In genomic region chr4:155838187-155839153, GRCm38 (mm10) we compare ENCODE assay signal across 9 mouse cellular contexts. TPM values are rescaled to one million over a fixed set of nuclear protein-coding genes. Genes with fewer than 3 reads are reported as not detected.
A peak's percentile ranks its signal among the peaks of the same experiment; 100 is the strongest.
DNase-seq lines count a peak whose midpoint lies in the region; ATAC-seq and TF ChIP-seq lines count a peak whose summit lies in the region.
"Had no signal": no experiment of that assay in that cellular context is flagged by ENCODE, and none has a peak within 500 bp of the region (broad histone marks: within the 10 kb centered on the region; RNA-seq: fewer than 3 reads in every experiment).

No protein-coding gene starts in this region.

- no peak for TF ChIP-seq CTCF in layer of hippocampus, adult 2 months (conservative IDR thresholded peaks at IDR 0.05)
- no peak for TF ChIP-seq CTCF in heart, postnatal 0 days (IDR thresholded peaks at IDR 0.05; ENCODE audit: low read depth)

- H3K27ac ChIP-seq in layer of hippocampus, adult 2 months: peak overlapping the region; percentile 39; the same call in 1 of the 2 replicates
- peak overlapping the region; percentile 52 for H3K27ac ChIP-seq in embryonic facial prominence, embryonic 12.5 days
- H3K27ac ChIP-seq in heart, postnatal 0 days (ENCODE audit: low read depth): peak overlapping the region; percentile 84

- ATAC-seq in embryonic facial prominence, embryonic 12.5 days (ENCODE audit: insufficient number of reproducible peaks, insufficient read depth, low FRiP score, low TSS enrichment): no peak
- ATAC-seq in heart, postnatal 0 days (ENCODE audit: insufficient read depth, low read depth): peak; percentile 2; the same call in 1 of the 2 replicates

- 49% methylated on average over 8 of the region's 8 CpGs for WGBS in embryonic facial prominence, embryonic 12.5 days
- WGBS in heart, postnatal 0 days: 36% methylated on average over 8 of the region's 8 CpGs

- H3K36me3 ChIP-seq in embryonic facial prominence, embryonic 12.5 days: peaks cover 12% of the 10 kb centered on the region
- H3K36me3 ChIP-seq in heart, postnatal 0 days (replicated peaks; ENCODE audit: control insufficient read depth, insufficient read depth, low read length): no peaks in the 10 kb centered on the region

- H3K4me3 ChIP-seq in layer of hippocampus, adult 2 months: no peak overlapping the region
- H3K4me3 ChIP-seq in embryonic facial prominence, embryonic 12.5 days: no peak overlapping the region
- no peak overlapping the region for H3K4me3 ChIP-seq in heart, postnatal 0 days (ENCODE audit: low read depth, low read length)

- H3K9me3 ChIP-seq in embryonic facial prominence, embryonic 12.5 days: no peaks in the 10 kb centered on the region
- no peaks in the 10 kb centered on the region for H3K9me3 ChIP-seq in heart, postnatal 0 days (replicated peaks; ENCODE audit: control insufficient read depth, low read length)

- TF ChIP-seq EP300 in heart, postnatal 0 days (IDR thresholded peaks at IDR 0.05; ENCODE audit: low read depth): no peak

- H3K9ac ChIP-seq in embryonic facial prominence, embryonic 12.5 days: no peak overlapping the region
- no peak overlapping the region for H3K9ac ChIP-seq in heart, postnatal 0 days (replicated peaks; ENCODE audit: low read depth, low read length)

- peak overlapping the region; percentile 94; the same call in 1 of the 2 replicates for H3K4me2 ChIP-seq in embryonic facial prominence, embryonic 12.5 days (replicated peaks)
- no peak overlapping the region for H3K4me2 ChIP-seq in heart, postnatal 0 days (ENCODE audit: low read depth, low read length)

- peaks cover 37% of the 10 kb centered on the region for H3K4me1 ChIP-seq in embryonic facial prominence, embryonic 12.5 days
- peaks cover 16% of the 10 kb centered on the region; the same call in 1 of the 2 replicates for H3K4me1 ChIP-seq in heart, postnatal 0 days (ENCODE audit: control insufficient read depth, insufficient read depth)

- no peaks in the 10 kb centered on the region for H3K27me3 ChIP-seq in embryonic facial prominence, embryonic 12.5 days
- 0 out of 2 replicates have a peak, but pooled peaks cover 6% of the 10 kb centered on the region for H3K27me3 ChIP-seq in heart, postnatal 0 days (ENCODE audit: control insufficient read depth, insufficient read depth, low read length)

- DNase-seq in layer of hippocampus, adult 2 months (ENCODE audit: low spot score in 2 of 2): no peak
- no peak for DNase-seq in layer of hippocampus, adult 8-10 months (ENCODE audit: low spot score in 2 of 2)
- peak; percentile 43 for DNase-seq in heart, postnatal 0 days (ENCODE audit: low spot score)
- peak; percentile 24 for DNase-seq in lung, postnatal 25 days (ENCODE audit: low spot score)
- DNase-seq in cerebellum, adult 9-10 months: no peak
- no peak for DNase-seq in right cerebral cortex, adult 2 months (ENCODE audit: low spot score in 2 of 2)
- DNase-seq in left cerebral cortex, postnatal 25 days (ENCODE audit: low spot score in 2 of 2): no peak

- intact Hi-C loops in left cerebral cortex, postnatal 25 days (cut with DNase I): no loop called here

RNA-seq across cellular contexts. Expression of gene Mxra8, which starts 1.0 kb away (rescaled TPM):
- 10 to 100 TPM in 1 of 2 experiments, 1 to 10 TPM in 1; 8.4 to 10.6 TPM for total RNA-seq in layer of hippocampus, adult 2 months (2021)
- 10 to 100 TPM in 2 of 4 experiments, 1 to 10 TPM in 2; 7.4 to 10.9 (median 9.6) TPM for total RNA-seq in layer of hippocampus, adult 8-10 months (2022)
- 50.7 and 52.6 TPM in 2 replicates for polyA plus RNA-seq in embryonic facial prominence, embryonic 12.5 days (2016; fragmentation: Nextera tagmentation; extraction: Ambion mirVana)
- total RNA-seq in heart, postnatal 0 days (2014; rRNA removed; ENCODE audit: low replicate concordance): 99.5 and 113 TPM in 2 replicates
- polyA plus RNA-seq in heart, postnatal 0 days (2015; fragmentation: Nextera tagmentation; extraction: Ambion mirVana): 57.8 and 62.6 TPM in 2 replicates
- total RNA-seq in left cerebral cortex, postnatal 25 days (2021): 1 to 10 TPM; 7.0 to 8.4 TPM
- total RNA-seq: MEL had no signal

RNA-seq across cellular contexts. Expression of gene Aurkaip1, which starts 7.4 kb away (rescaled TPM):
- 100 to 1,000 TPM; 102 to 105 TPM for total RNA-seq in layer of hippocampus, adult 2 months (2021)
- total RNA-seq in layer of hippocampus, adult 8-10 months (2022): 100 to 1,000 TPM in 1 of 4 experiments, 10 to 100 TPM in 3; 95.2 to 103 (median 97.9) TPM
- 146 and 149 TPM in 2 replicates for polyA plus RNA-seq in embryonic facial prominence, embryonic 12.5 days (2016; fragmentation: Nextera tagmentation; extraction: Ambion mirVana)
- 122 and 146 TPM in 2 replicates for total RNA-seq in heart, postnatal 0 days (2014; rRNA removed; ENCODE audit: low replicate concordance)
- 155 TPM in 2 replicates for polyA plus RNA-seq in heart, postnatal 0 days (2015; fragmentation: Nextera tagmentation; extraction: Ambion mirVana)
- 100 to 1,000 TPM in 1 of 2 experiments, 10 to 100 TPM in 1; 99.6 to 104 TPM for total RNA-seq in left cerebral cortex, postnatal 25 days (2021)

RNA-seq across cellular contexts. Expression of gene Dvl1, which starts 8.7 kb away (rescaled TPM):
- 10 to 100 TPM; 80.8 to 81.9 TPM for total RNA-seq in layer of hippocampus, adult 2 months (2021)
- 10 to 100 TPM; 71.0 to 91.3 (median 82.6) TPM for total RNA-seq in layer of hippocampus, adult 8-10 months (2022)
- polyA plus RNA-seq in embryonic facial prominence, embryonic 12.5 days (2016; fragmentation: Nextera tagmentation; extraction: Ambion mirVana): 8.3 and 16.9 TPM in 2 replicates
- 49.5 and 76.4 TPM in 2 replicates for total RNA-seq in heart, postnatal 0 days (2014; rRNA removed; ENCODE audit: low replicate concordance)
- polyA plus RNA-seq in heart, postnatal 0 days (2015; fragmentation: Nextera tagmentation; extraction: Ambion mirVana): 2.8 and 2.9 TPM in 2 replicates
- 10 to 100 TPM; 87.9 to 88.0 TPM for total RNA-seq in left cerebral cortex, postnatal 25 days (2021)

RNA-seq across cellular contexts. Expression of gene Tas1r3, which starts 24.7 kb away (rescaled TPM):
- total RNA-seq in layer of hippocampus, adult 2 months (2021): under 1 TPM; 0.33 to 0.44 TPM
- under 1 TPM; 0.25 to 0.32 (median 0.31) TPM for total RNA-seq in layer of hippocampus, adult 8-10 months (2022)
- 0.34 and 0.47 TPM in 2 replicates for polyA plus RNA-seq in embryonic facial prominence, embryonic 12.5 days (2016; fragmentation: Nextera tagmentation; extraction: Ambion mirVana)
- 0.11 and 0.19 TPM in 2 replicates for total RNA-seq in heart, postnatal 0 days (2014; rRNA removed; ENCODE audit: low replicate concordance)
- 0.04 and 0.05 TPM in 2 replicates for polyA plus RNA-seq in heart, postnatal 0 days (2015; fragmentation: Nextera tagmentation; extraction: Ambion mirVana)
- total RNA-seq in left cerebral cortex, postnatal 25 days (2021): under 1 TPM; 0.27 to 0.32 TPM

RNA-seq across cellular contexts. Expression of gene Ccnl2, which starts 26.2 kb away (rescaled TPM):
- 10 to 100 TPM; 79.4 to 94.2 TPM for total RNA-seq in layer of hippocampus, adult 2 months (2021)
- 100 to 1,000 TPM in 1 of 4 experiments, 10 to 100 TPM in 3; 69.6 to 104 (median 79.7) TPM for total RNA-seq in layer of hippocampus, adult 8-10 months (2022)
- 243 and 253 TPM in 2 replicates for polyA plus RNA-seq in embryonic facial prominence, embryonic 12.5 days (2016; fragmentation: Nextera tagmentation; extraction: Ambion mirVana)
- 58.7 and 80.7 TPM in 2 replicates for total RNA-seq in heart, postnatal 0 days (2014; rRNA removed; ENCODE audit: low replicate concordance)
- polyA plus RNA-seq in heart, postnatal 0 days (2015; fragmentation: Nextera tagmentation; extraction: Ambion mirVana): 79.6 and 83.0 TPM in 2 replicates
- 10 to 100 TPM; 65.7 to 78.1 TPM for total RNA-seq in left cerebral cortex, postnatal 25 days (2021)

Comparison
In these comparisons a context has a peak if more than half of its experiments do, and no peak if none do; other contexts are left out.
1. DNase-seq: peak in heart, postnatal 0 days (single experiment) and lung, postnatal 25 days (single experiment); none in layer of hippocampus, adult 2 months (0 of 2), layer of hippocampus, adult 8-10 months (0 of 2), cerebellum, adult 9-10 months (single experiment), right cerebral cortex, adult 2 months (0 of 2) and left cerebral cortex, postnatal 25 days (0 of 2).
2. Peak in every context shown above with its lines, with median percentiles within 50 percentile points of each other: H3K27ac ChIP-seq.